Mouse (Mus musculus): ENCODE measurements around the gene Asphd2. TPM values are rescaled to one million over a fixed set of nuclear protein-coding genes. Genes with fewer than 3 reads are reported as not detected.

The Asphd2 gene
- polyA plus RNA-seq, 1 experiment = 1.5 TPM

DNA sequence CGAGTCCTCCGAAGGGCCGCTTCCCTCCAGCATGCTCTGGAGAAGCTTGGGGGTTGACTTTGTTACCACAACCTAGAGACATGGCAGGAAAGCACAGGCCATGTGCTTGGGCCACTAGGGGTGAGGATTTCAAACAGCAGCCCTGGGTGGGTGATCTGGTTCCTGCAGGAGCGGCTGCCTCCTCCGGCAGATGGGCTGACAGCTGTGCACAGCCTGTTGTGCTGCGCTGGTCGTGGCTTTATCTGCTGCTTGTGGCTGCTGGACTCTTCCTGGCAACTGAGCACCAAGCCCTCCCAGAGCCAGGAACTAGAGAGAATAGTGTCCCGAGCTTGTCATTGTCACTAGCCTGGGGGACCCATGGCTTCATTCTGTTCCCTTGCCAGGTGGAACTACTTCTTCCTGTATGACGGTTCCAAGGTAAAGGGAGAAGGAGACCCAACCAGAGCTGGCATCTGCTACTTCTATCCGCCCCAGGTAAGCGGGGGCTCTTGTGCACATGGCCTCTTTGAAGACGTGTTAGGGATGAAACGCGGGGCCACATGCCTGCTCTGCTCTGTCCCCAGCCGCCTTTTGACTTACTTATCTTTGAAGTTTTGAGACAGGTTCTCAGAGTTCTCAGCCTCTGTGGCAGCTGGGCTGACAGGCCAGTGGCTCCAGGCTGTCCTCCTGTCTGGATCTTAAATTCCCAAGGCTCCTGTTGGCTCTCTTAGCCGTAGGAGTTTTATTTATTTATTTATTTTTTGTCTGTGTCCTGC lies 48.3 kb downstream of the Asphd2 start:
- Histone ChIP-seq H3K4me3 (ENCODE audit: insufficient read depth, low read depth, low read length) (no peak overlapping the region), H3K27ac (replicated peaks; ENCODE audit: low read depth, low read length) (no peak overlapping the region)

DNA sequence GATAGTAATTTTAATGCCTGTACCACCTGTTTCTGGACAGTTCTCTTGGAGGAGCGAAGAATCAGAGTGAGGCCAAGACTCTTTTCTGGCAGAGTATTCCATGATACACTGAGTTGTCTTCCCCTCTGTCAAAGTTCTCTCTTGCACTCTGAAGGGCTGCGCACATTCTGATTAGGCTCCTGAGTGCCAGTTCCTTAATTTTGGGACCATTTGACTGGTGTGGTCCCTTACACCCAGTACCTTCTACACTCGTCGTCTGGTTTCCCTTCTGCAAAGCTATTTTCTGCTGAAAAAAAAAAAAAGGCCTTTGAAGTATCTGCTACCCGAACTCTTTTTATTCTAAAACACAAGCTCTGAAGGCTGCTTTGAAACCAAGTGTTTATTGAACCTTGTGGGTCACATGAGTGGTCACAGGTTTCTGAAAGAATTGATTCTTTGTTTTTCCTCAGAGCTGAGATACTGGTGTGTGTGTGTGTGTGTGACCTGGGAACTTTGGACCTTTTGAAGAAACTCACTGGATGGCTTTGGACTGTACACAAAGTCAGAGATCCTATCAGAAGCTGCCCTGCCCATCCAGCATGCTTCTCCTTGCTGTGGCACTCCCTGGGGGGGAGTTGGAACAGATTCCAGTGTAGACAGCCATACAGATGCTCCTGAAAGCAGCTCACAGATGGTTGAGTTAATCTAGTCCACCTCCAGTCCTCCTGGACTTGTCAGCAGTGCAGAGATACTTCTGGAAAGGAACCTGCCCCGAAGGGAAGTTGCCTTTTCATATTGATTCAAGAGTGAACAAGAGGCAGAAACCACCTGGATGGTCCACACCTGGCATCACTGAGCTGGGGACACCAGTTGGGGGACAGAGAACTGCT lies 50.3 kb downstream of the Asphd2 start:
- no peak overlapping the region for H3K27ac ChIP-seq (replicated peaks; ENCODE audit: low read depth, low read length)

More for the DNA sequence above, 48.3 kb downstream of the Asphd2 start:
- no peaks in the 10 kb centered on the region for H3K4me1 ChIP-seq (ENCODE audit: control insufficient read depth, insufficient read depth, insufficient read length, low read length)

DNA sequence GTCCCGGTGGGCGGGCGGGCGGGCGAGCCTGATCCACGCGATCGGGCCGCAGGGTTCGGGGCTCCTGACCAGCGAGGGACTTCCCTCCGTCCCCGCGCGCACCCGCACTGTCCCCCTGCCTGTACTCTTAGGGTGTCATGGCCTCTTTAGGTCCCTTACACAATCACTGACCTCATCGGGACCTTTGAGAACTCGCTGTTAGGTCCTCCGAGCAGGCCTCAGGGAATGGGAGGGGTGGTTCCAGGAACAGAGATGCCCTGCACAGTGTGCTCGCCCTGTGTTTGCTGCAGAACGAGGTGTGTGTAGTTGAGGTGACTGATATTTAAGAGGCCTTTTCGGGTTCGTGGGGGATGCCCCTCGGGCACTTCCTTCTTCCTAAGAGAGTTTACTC lies 51.5 kb downstream of the Asphd2 start:
- Histone ChIP-seq H3K4me1 (ENCODE audit: control insufficient read depth, insufficient read depth, insufficient read length, low read length) (no peaks in the 10 kb centered on the region), H3K27ac (replicated peaks; ENCODE audit: low read depth, low read length) (peak overlapping the region; percentile 32)

More for the DNA sequence above, 50.3 kb downstream of the Asphd2 start:
- H3K4me3 ChIP-seq (ENCODE audit: insufficient read depth, low read depth, low read length) = no peak overlapping the region
- H3K4me1 ChIP-seq (ENCODE audit: control insufficient read depth, insufficient read depth, insufficient read length, low read length) = no peaks in the 10 kb centered on the region

DNA sequence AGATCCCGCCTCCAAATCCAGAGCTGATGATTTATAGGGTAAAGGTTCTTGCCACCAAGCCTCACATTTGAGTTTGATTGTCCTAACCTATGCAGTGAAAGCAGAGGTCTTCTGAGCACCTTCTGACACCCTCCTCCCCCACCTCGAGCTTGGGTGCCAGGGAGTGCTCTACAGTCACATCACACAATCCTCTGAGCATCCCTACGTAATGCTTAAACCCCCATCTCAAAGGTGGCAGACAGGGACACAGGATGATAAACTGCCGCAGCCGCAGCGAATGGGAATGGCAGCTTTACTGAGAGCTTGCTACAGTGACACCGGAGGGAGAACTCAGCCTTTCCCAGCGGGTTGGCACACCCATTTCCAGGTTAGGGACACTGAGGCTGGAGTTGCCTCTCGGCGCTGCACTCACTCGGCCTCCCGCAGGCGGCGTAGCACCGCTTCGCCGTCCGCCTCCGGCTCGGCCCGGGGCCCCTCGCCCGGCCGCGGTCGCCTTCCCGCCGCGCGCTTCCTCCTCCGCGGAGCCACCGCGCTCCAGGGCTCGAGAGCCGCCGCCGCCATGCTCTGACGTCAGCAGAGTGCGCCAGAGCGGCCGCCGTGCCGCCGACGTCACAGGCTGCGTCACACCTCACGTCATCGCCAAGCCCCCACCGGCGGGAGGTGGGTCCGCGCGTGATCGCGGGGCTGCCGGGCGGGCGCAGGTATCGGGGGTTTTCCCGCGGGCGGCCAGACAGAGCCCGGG lies 52.0 kb downstream of the Asphd2 start, which contains the start of the genes Srrd and Hps4:
TSS of gene Srrd (minus strand) at position 578 of the 742 bp plus-strand sequence.
TSS of gene Hps4 (plus strand) at position 621 of the 742 bp plus-strand sequence.
- Histone ChIP-seq H3K4me1 (ENCODE audit: control insufficient read depth, insufficient read depth, insufficient read length, low read length) (no peaks in the 10 kb centered on the region), H3K27ac (replicated peaks; ENCODE audit: low read depth, low read length) (peak within 1 kb of the TSS; percentile 46), H3K4me3 (ENCODE audit: insufficient read depth, low read depth, low read length) (peak within 1 kb of the TSS; percentile 78)

More for the DNA sequence above, 51.5 kb downstream of the Asphd2 start:
- H3K4me3 ChIP-seq (ENCODE audit: insufficient read depth, low read depth, low read length) = peak overlapping the region; percentile 78

DNA sequence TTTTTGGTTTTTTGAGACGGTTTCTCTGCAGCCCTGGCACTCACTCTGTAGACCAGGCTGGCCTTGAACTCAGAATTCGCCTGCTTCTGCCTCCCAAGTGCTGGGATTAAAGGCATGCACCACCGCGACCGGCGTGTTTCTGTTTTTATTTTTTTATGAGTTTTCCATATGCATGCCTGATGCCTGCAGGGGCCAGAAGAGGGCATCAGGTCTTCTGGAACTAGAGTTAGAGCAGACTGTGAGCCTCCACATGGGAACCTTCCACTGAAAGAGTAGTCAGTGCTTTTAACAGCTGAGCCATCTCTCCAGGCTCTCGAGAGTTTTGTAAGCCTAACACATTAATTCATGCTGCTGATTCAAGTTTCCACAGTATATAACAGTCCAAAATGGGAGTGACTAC lies 55.5 kb downstream of the Asphd2 start:
- no peak overlapping the region for H3K4me3 ChIP-seq (ENCODE audit: insufficient read depth, low read depth, low read length)

DNA sequence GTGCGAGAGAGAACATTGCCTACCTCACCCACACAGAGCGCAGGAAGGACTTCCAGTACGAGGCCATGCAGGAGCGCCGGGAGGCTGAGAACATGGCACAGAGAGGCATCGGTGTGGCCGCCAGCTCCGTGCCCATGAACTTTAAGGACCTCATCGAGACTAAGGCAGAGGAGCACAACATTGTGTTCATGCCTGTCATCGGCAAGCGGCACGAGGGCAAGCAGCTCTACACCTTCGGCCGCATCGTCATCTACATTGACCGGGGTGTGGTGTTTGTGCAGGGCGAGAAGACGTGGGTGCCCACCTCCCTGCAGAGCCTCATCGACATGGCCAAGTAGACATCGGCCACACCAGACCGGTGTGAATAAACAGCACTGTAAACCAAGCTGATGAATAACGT lies 57.7 kb downstream of the Asphd2 start:
- H3K4me3 ChIP-seq (ENCODE audit: insufficient read depth, low read depth, low read length) = no peak overlapping the region

More for the DNA sequence above, 55.5 kb downstream of the Asphd2 start:
- no peaks in the 10 kb centered on the region for H3K4me1 ChIP-seq (ENCODE audit: control insufficient read depth, insufficient read depth, insufficient read length, low read length)
- no peak overlapping the region for H3K27ac ChIP-seq (replicated peaks; ENCODE audit: low read depth, low read length)

DNA sequence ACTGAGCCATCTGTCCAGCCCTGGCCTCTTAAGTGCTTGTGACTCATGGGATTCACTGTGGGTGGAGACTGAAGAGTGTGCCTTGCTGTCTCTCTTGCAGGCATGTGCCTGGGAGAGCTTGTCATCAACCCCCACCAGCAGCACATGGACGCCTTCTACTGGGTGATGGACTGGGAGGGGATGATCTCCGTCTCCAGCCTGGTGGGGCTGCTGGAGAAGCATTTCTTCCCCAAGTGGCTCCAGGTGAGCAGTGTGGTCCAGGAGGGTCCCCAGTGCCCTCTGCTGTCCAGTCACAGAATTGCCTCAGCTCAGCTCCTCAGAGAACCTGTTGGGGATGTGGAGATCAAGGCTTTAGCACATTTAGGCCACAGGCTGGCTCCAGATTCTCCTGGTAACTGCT lies 59.2 kb downstream of the Asphd2 start:
- Histone ChIP-seq H3K4me3 (ENCODE audit: insufficient read depth, low read depth, low read length) (no peak overlapping the region), H3K4me1 (ENCODE audit: control insufficient read depth, insufficient read depth, insufficient read length, low read length) (no peaks in the 10 kb centered on the region), H3K27ac (replicated peaks; ENCODE audit: low read depth, low read length) (no peak overlapping the region)

More for the DNA sequence above, 57.7 kb downstream of the Asphd2 start:
- H3K4me1 ChIP-seq (ENCODE audit: control insufficient read depth, insufficient read depth, insufficient read length, low read length) = no peaks in the 10 kb centered on the region
- no peak overlapping the region for H3K27ac ChIP-seq (replicated peaks; ENCODE audit: low read depth, low read length)

Other genes starting within 250 kb of the Asphd2 start
- not detected in 2 replicates for gene Cryba4, start 142.3 kb downstream of the Asphd2 start, polyA plus RNA-seq (2012; ENCODE audit: insufficient read depth, insufficient read length, missing spikeins)
- gene Crybb1, start 139.1 kb downstream of the Asphd2 start, polyA plus RNA-seq (2012; ENCODE audit: insufficient read depth, insufficient read length, missing spikeins) = not detected in 2 replicates
- 23.8 and 30.1 TPM in 2 replicates for gene Tpst2, start 118.2 kb downstream of the Asphd2 start, polyA plus RNA-seq (2012; ENCODE audit: insufficient read depth, insufficient read length, missing spikeins)
- 9.5 and 9.8 TPM in 2 replicates for gene Tfip11, start 68.5 kb downstream of the Asphd2 start, polyA plus RNA-seq (2012; ENCODE audit: insufficient read depth, insufficient read length, missing spikeins)
- gene Srrd, start 51.8 kb downstream of the Asphd2 start, polyA plus RNA-seq (2012; ENCODE audit: insufficient read depth, insufficient read length, missing spikeins) = 8.3 and 14.3 TPM in 2 replicates
- gene Hps4, start 51.8 kb downstream of the Asphd2 start, polyA plus RNA-seq (2012; ENCODE audit: insufficient read depth, insufficient read length, missing spikeins) = 8.0 and 11.9 TPM in 2 replicates
- not detected in 2 replicates for gene Gm6583, start 38.8 kb downstream of the Asphd2 start, polyA plus RNA-seq (2012; ENCODE audit: insufficient read depth, insufficient read length, missing spikeins)
- not detected in 2 replicates for gene Gm6588, start 54.6 kb upstream of the Asphd2 start, polyA plus RNA-seq (2012; ENCODE audit: insufficient read depth, insufficient read length, missing spikeins)
- not detected in 2 replicates for gene Sez6l, start 182.3 kb upstream of the Asphd2 start, polyA plus RNA-seq (2012; ENCODE audit: insufficient read depth, insufficient read length, missing spikeins)